8 mouse cellular contexts compared by ENCODE assay signal in genomic region chr17:63499636-63500155, GRCm38 (mm10). TPM values are rescaled to one million over a fixed set of nuclear protein-coding genes. Genes with fewer than 3 reads are reported as not detected.
DNase-seq lines count a peak whose midpoint lies in the region; ATAC-seq and TF ChIP-seq lines count a peak whose summit lies in the region.

Fbxl17 (minus strand) TSS chr17:63500017.

- TF ChIP-seq CTCF in bone marrow macrophage, adult 2 months (IDR thresholded peaks at IDR 0.05; ENCODE audit: low read depth, low read length) = no peak
- no peak for TF ChIP-seq CTCF in liver, embryonic 14.5 days (IDR thresholded peaks at IDR 0.05; ENCODE audit: low read depth)

- no peaks in the 10 kb centered on the region for H3K27me3 ChIP-seq in heart, embryonic 14.5 days (ENCODE audit: control insufficient read depth, insufficient read depth, low read length)
- H3K27me3 ChIP-seq in liver, embryonic 14.5 days (ENCODE audit: control insufficient read depth, insufficient read depth, low read length) = no peaks in the 10 kb centered on the region
- no peaks in the 10 kb centered on the region for H3K27me3 ChIP-seq in stomach, embryonic 15.5 days (replicated peaks)

- TF ChIP-seq EP300 in liver, embryonic 14.5 days (IDR thresholded peaks at IDR 0.05; ENCODE audit: low read depth) = no peak

- no peaks in the 10 kb centered on the region for H3K9me3 ChIP-seq in heart, embryonic 14.5 days (ENCODE audit: control insufficient read depth, low read length)
- no peaks in the 10 kb centered on the region for H3K9me3 ChIP-seq in liver, embryonic 14.5 days (ENCODE audit: control insufficient read depth, low read length)
- H3K9me3 ChIP-seq in stomach, embryonic 15.5 days = no peaks in the 10 kb centered on the region

- peak within 1 kb of the TSS; percentile 98 for H3K9ac ChIP-seq in heart, embryonic 14.5 days (ENCODE audit: low read length)
- peak within 1 kb of the TSS; percentile 93 for H3K9ac ChIP-seq in liver, embryonic 14.5 days (replicated peaks)
- peak within 1 kb of the TSS; percentile 95 for H3K9ac ChIP-seq in stomach, embryonic 15.5 days

- no peaks in the 10 kb centered on the region; the same call in 1 of the 2 replicates for H3K36me3 ChIP-seq in heart, embryonic 14.5 days (ENCODE audit: control insufficient read depth, insufficient read depth, low read length)
- no peaks in the 10 kb centered on the region for H3K36me3 ChIP-seq in liver, embryonic 14.5 days (replicated peaks; ENCODE audit: control insufficient read depth, insufficient read depth, low read depth)
- no peaks in the 10 kb centered on the region; the same call in 1 of the 2 replicates for H3K36me3 ChIP-seq in stomach, embryonic 15.5 days

- peak; percentile 64 for ATAC-seq in erythroblast, adult 5-6 weeks (replicated peaks; ENCODE audit: low FRiP score, poor library complexity, severe bottlenecking)
- peak; percentile 64 for ATAC-seq in heart, embryonic 14.5 days (ENCODE audit: insufficient number of reproducible peaks, insufficient read depth, low FRiP score, low read depth)
- ATAC-seq in liver, embryonic 14.5 days (ENCODE audit: insufficient read depth) = peak; percentile 71
- peak; percentile 65 for ATAC-seq in stomach, embryonic 15.5 days (ENCODE audit: insufficient read depth, low FRiP score, low read depth)

- 1% methylated on average over 56 of the region's 80 CpGs for WGBS in heart, embryonic 14.5 days
- WGBS in liver, embryonic 14.5 days (ENCODE audit: insufficient replicate concordance) = under 1% methylated on average over 69 of the region's 80 CpGs
- 0% methylated on average over 65 of the region's 80 CpGs for WGBS in stomach, embryonic 15.5 days

- TF ChIP-seq POLR2A in bone marrow macrophage, adult 2 months (IDR thresholded peaks at IDR 0.05; ENCODE audit: borderline replicate concordance, low read depth, low read length) = no peak

- peak within 1 kb of the TSS; percentile 89 for H3K4me3 ChIP-seq in bone marrow macrophage, adult 2 months (ENCODE audit: insufficient read depth, low read length)
- H3K4me3 ChIP-seq in heart, embryonic 14.5 days (ENCODE audit: control insufficient read depth in 1 of 2, insufficient read depth in 1 of 2, low read depth in 1 of 2, low read length in 2 of 2) = peak within 1 kb of the TSS; percentile 88 to 92
- H3K4me3 ChIP-seq in liver, embryonic 14.5 days (ENCODE audit: insufficient read depth in 1 of 2, low read depth in 2 of 2, low read length in 2 of 2) = peak within 1 kb of the TSS; percentile 80 to 88
- peak within 1 kb of the TSS; percentile 86 for H3K4me3 ChIP-seq in stomach, embryonic 15.5 days (replicated peaks)

- DNase-seq in CD4-positive, CD25-positive, alpha-beta regulatory T cell, adult 2 months (ENCODE audit: low read depth, low spot score) = peak; percentile 81
- DNase-seq in kidney, postnatal 10 days = peak; percentile 81
- peak in 2 of 3 experiments; percentile 38 to 41 for DNase-seq in liver, embryonic 14.5 days (ENCODE audit: low read depth in 3 of 3, low spot score in 3 of 3)
- DNase-seq in neural tube, embryonic 10.5 days (ENCODE audit: extremely low spot score, low spot score) = peak; percentile 77

- H3K27ac ChIP-seq in bone marrow macrophage, adult 2 months (ENCODE audit: insufficient read depth, low read depth, low read length) = peak within 1 kb of the TSS; percentile 82
- peak within 1 kb of the TSS; percentile 93 to 98 for H3K27ac ChIP-seq in heart, embryonic 14.5 days (replicated peaks in 1 of 2; ENCODE audit: control insufficient read depth in 1 of 2, insufficient read depth in 1 of 2, low read depth in 2 of 2, low read length in 2 of 2)
- H3K27ac ChIP-seq in liver, embryonic 14.5 days = peak within 1 kb of the TSS; percentile 80
- peak within 1 kb of the TSS; percentile 95 for H3K27ac ChIP-seq in stomach, embryonic 15.5 days

- peak within 1 kb of the TSS; percentile 75 for H3K4me2 ChIP-seq in heart, embryonic 14.5 days (ENCODE audit: low read length)
- peak within 1 kb of the TSS; percentile 95 for H3K4me2 ChIP-seq in liver, embryonic 14.5 days (ENCODE audit: low read depth)
- peak within 1 kb of the TSS; percentile 71 for H3K4me2 ChIP-seq in stomach, embryonic 15.5 days

- H3K4me1 ChIP-seq in bone marrow macrophage, adult 2 months (ENCODE audit: control insufficient read depth, insufficient read depth, low read length) = peaks cover 14% of the 10 kb centered on the region
- H3K4me1 ChIP-seq in heart, embryonic 14.5 days (ENCODE audit: control insufficient read depth in 2 of 2, insufficient read depth in 2 of 2, low read length in 2 of 2) = peaks cover 2 to 22% of the 10 kb centered on the region in 2 experiments; a peak in 3 of 4 replicates
- peaks cover 17 to 23% of the 10 kb centered on the region in 2 experiments for H3K4me1 ChIP-seq in liver, embryonic 14.5 days (replicated peaks; ENCODE audit: control insufficient read depth in 2 of 2, insufficient read depth in 2 of 2, low read length in 1 of 2)
- H3K4me1 ChIP-seq in stomach, embryonic 15.5 days = peaks cover 13% of the 10 kb centered on the region; the same call in 1 of the 2 replicates

RNA-seq across cellular contexts. Expression of gene Fbxl17, which starts in this region (rescaled TPM):
- 21.2 and 25.7 TPM in 2 replicates for polyA plus RNA-seq in bone marrow macrophage, adult 2 months (2012; ENCODE audit: insufficient read depth, insufficient read length, missing spikeins)
- 2.7 and 3.3 TPM in 2 replicates for total RNA-seq in erythroblast, adult 5-6 weeks (2015; ENCODE audit: low replicate concordance)
- total RNA-seq in erythroblast, adult 5-6 weeks (2017; ENCODE audit: low replicate concordance) = 0.85 and 1.4 TPM in 2 replicates
- polyA plus RNA-seq in heart, embryonic 14.5 days (2014; fragmentation: Nextera tagmentation; extraction: Ambion mirVana) = 17.4 and 17.6 TPM in 2 replicates
- polyA plus RNA-seq in liver, embryonic 14.5 days (2012; rRNA removed) = 1.7 and 1.9 TPM in 2 replicates
- polyA plus RNA-seq in liver, embryonic 14.5 days (2014; fragmentation: Nextera tagmentation; extraction: Ambion mirVana) = 1.9 and 2.6 TPM in 2 replicates
- 5.9 and 7.2 TPM in 2 replicates for polyA plus RNA-seq in stomach, embryonic 15.5 days (2015; fragmentation: Nextera tagmentation; extraction: Ambion mirVana)

Comparison
In these comparisons a context has a peak if more than half of its experiments do, and no peak if none do; other contexts are left out.
1. Peak in every context shown above with its lines: DNase-seq, ATAC-seq, H3K4me3 ChIP-seq and H3K27ac ChIP-seq.